8 mouse cellular contexts compared by ENCODE assay signal in the genomic region with DNA sequence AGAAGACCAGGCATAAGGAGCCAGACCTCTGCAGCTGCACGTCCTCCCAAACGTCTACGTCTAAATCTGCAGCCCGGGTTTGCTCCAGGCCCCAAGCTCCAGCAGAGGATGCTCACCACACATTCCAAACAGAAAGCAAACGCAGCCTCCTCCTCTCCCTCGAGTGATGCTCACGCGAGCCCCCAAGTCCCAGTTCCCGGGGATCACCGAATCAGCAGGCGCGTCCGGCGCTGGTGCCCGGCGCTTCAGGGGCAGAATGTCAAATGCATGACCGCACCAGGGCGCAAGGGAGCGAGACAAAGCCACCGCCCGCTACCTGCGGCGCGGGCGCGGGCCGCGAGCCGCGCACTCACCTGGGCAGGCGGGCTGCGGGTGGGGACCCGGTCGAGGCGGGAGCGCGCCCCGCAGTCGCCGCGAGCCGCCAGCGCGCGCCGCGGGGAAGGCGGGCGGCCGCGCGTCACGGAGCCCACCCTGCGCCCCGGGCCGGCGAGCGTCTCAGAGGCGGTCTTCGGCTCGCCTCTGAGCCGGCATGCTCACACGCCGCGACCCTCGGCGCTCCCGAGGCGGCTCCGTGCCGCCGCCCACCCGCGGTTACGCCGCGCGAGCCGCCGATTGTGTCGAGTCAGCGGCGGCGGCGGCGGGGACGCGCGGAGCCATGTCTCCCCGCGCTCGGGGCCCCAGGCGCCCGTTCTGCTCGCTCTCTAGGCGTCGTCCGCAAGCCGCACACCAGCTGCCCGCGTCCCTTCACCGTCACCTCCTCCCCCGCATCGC. TPM values are rescaled to one million over a fixed set of nuclear protein-coding genes. Genes with fewer than 3 reads are reported as not detected.
DNase-seq lines count a peak whose midpoint lies in the region; ATAC-seq and TF ChIP-seq lines count a peak whose summit lies in the region.

No protein-coding gene starts in this region.

- peak overlapping the region; percentile 98 for H3K27ac ChIP-seq in hindbrain, embryonic 14.5 days
- H3K27ac ChIP-seq in left cerebral cortex, adult 2 months, result peak overlapping the region; percentile 97

- H3K27me3 ChIP-seq in hindbrain, embryonic 14.5 days (ENCODE audit: control insufficient read depth, insufficient read depth, low read length), result no peaks in the 10 kb centered on the region

- peaks cover 16% of the 10 kb centered on the region; the same call in 1 of the 2 replicates for H3K4me1 ChIP-seq in hindbrain, embryonic 14.5 days (replicated peaks; ENCODE audit: control insufficient read depth, insufficient read depth, low read length)

- no peak for TF ChIP-seq CTCF in left cerebral cortex, adult 2 months (IDR thresholded peaks at IDR 0.05)

- ATAC-seq in hindbrain, embryonic 14.5 days (ENCODE audit: low FRiP score), result peak; percentile 87

- peak overlapping the region; percentile 89 for H3K4me3 ChIP-seq in hindbrain, embryonic 14.5 days (replicated peaks; ENCODE audit: low read length)
- H3K4me3 ChIP-seq in left cerebral cortex, adult 2 months, result peak overlapping the region; percentile 86

- intact Hi-C loops in left cerebral cortex, adult 2 months (cut with DNase I), result loop anchor here (2.0 to 10.0 kb wide), 3 partner anchors 127 to 286 kb away; no protein-coding TSS in a partner anchor

- no peaks in the 10 kb centered on the region for H3K36me3 ChIP-seq in hindbrain, embryonic 14.5 days (replicated peaks; ENCODE audit: control insufficient read depth, insufficient read depth)

- peak overlapping the region; percentile 65 for H3K4me2 ChIP-seq in hindbrain, embryonic 14.5 days (replicated peaks)

- under 1% methylated on average over 83 of the region's 104 CpGs for whole genome bisulfite sequencing in hindbrain, embryonic 14.5 days

- H3K9me3 ChIP-seq in hindbrain, embryonic 14.5 days (ENCODE audit: control insufficient read depth, low read length), result no peaks in the 10 kb centered on the region

- peak overlapping the region; percentile 99 for H3K9ac ChIP-seq in hindbrain, embryonic 14.5 days

- peak; percentile 37 for DNase-seq in adrenal gland, adult 2 months
- peak; percentile 71 to 73 for DNase-seq in cerebellum, postnatal 36 days
- DNase-seq in gastrocnemius, adult 18-20 months (ENCODE audit: low spot score), result peak; percentile 19
- DNase-seq in hindbrain, embryonic 14.5 days (ENCODE audit: low spot score), result peak; percentile 69
- peak; percentile 56 to 64 for DNase-seq in left cerebral cortex, adult 2 months (ENCODE audit: extremely low spot score in 1 of 2, low spot score in 2 of 2)
- peak; percentile 48 to 59 for DNase-seq in lung, postnatal 4 days
- peak; percentile 74 for DNase-seq in right cerebral cortex, postnatal 25 days
- no peak for DNase-seq in spleen, adult 12 weeks (ENCODE audit: low spot score)

RNA-seq across cellular contexts. Expression of a gene that starts 0.6 kb away (rescaled TPM):
- total RNA-seq in adrenal gland, adult 2 months (2021), result 1 to 10 TPM; 7.2 to 9.1 TPM
- 0.81 and 0.89 TPM in 2 replicates for polyA plus RNA-seq in adrenal gland, adult 2 months (2012; rRNA removed)
- 1 to 10 TPM; 4.4 to 5.5 TPM for total RNA-seq in gastrocnemius, adult 18-20 months (2021)
- polyA plus RNA-seq in hindbrain, embryonic 14.5 days (2014; fragmentation: Nextera tagmentation; extraction: Ambion mirVana), result 7.9 and 9.2 TPM in 2 replicates
- 10 to 100 TPM; 55.2 to 57.4 TPM for total RNA-seq in left cerebral cortex, adult 2 months (2021)

RNA-seq across cellular contexts. Expression of a gene that starts 56.1 kb away (rescaled TPM):
- total RNA-seq in adrenal gland, adult 2 months (2021), result under 1 TPM in 1 of 2 experiments, not detected in 1; 0.17 TPM
- not detected in 2 replicates for polyA plus RNA-seq in adrenal gland, adult 2 months (2012; rRNA removed)
- total RNA-seq in gastrocnemius, adult 18-20 months (2021), result under 1 TPM in 1 of 2 experiments, not detected in 1; 0.23 TPM
- polyA plus RNA-seq in hindbrain, embryonic 14.5 days (2014; fragmentation: Nextera tagmentation; extraction: Ambion mirVana), result 0.20 and 0.23 TPM in 2 replicates
- total RNA-seq in left cerebral cortex, adult 2 months (2021), result not detected

Comparison
In these comparisons a context has a peak if more than half of its experiments do, and no peak if none do; other contexts are left out.
1. RNA of a gene that starts 0.6 kb away (total RNA-seq): 55.2 to 57.4 TPM in left cerebral cortex, adult 2 months; 7.2 to 9.1 TPM in adrenal gland, adult 2 months and 4.4 to 5.5 TPM in gastrocnemius, adult 18-20 months; every median in the first group is over 4 times any median in the second.